Mouse (Mus musculus) adrenal gland (tissue): ENCODE data around the gene Stat6.

ENCODE experiments used
- intact Hi-C: fragments of 180-260 bp; cut with DNase I; formaldehyde crosslinking; loops from one replicate; pipeline ENCODE4 v1.15.1; 2025
- long read RNA-seq, 2 experiments: library from polyadenylated mRNA; unstranded; transcript quantifications; one replicate each; pipeline ENCODE4 v2.0.0; 2020; ENCODE audit warnings: borderline replicate concordance in 1 of 2; ENCODE audit not compliant: insufficient replicate concordance in 1 of 2

Gene Stat6
- long read RNA-seq, experiment 1, transcript Stat6-201 (22 exons, 3,775 nt), result major isoform, 11 of 16 reads
- long read RNA-seq, experiment 1, partial matches to known transcripts, result 4 of 16 reads
- long read RNA-seq, experiment 1, other reads (novel, unspliced or antisense), result 1 of 16 reads
- long read RNA-seq, experiment 2, transcript Stat6-201 (22 exons, 3,775 nt), result major isoform, 10 of 20 reads
- long read RNA-seq, experiment 2, partial matches to known transcripts, result 5 of 20 reads
- long read RNA-seq, experiment 2, other reads (novel, unspliced or antisense), result 5 of 20 reads

DNA sequence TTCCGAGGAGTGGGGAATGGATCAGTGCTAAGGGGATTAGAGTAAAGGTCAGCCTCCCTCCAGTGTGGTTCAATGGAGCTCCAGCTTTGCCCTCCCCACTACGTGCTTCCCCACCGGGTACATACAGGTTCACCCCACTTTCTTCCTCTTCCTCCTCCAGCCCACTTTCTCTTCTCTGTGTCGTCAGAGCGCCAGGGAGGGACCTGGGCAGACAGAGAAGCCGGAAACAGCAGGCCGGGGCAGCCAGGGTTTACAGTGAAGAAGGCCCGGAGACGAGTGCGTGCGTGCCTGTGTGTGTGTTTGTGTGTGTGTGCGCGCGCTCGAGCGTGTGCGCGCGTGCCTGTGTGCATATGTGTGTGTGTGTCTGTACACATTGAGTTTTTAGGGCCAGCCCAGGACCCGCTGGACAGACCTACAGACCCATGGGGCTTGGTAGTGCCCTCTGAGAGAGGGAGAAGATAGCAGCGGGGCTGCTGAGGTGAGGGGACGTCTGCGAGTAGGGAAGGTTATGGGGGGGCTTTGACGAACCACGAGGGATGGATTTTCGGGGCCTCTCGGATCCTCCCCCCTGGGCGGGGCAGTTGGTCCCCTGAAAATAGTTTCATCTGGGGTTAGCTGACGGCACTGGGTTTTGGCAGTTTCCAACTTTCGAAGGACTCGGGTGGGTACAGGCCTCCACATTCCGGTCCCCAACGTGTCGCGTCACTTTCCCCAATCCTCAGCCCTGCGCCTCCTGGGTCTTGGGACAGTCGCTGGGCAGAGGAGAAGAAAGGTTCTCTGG lies at the start of gene Stat6:
Gene Stat6, plus strand, starts transcription at position 215 of the 781 bp plus-strand sequence.
- intact Hi-C loops, result loop anchor here (5.0 kb wide), 1 partner anchor 34 kb away; no protein-coding TSS in a partner anchor

DNA sequence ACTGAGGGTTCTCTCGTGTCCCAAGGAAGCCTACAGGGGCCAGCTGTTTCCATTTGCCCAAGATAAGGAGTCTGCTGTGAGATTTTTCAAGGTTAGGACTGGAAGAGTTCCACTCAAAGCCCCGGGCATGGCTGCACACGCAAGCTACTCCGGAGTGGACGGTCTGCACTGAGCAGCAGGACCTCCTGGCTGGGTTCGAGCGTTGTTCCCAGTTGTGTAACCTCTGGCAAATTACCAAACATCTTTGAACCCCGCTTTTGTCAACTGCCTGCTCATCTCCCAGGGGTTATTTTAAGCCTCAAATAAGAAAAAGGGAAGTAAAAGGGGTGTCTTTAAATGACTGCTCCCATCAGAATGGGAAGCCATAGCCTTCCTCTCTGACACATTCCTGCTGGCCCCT lies 48.4 kb upstream of the Stat6 start:
- intact Hi-C loops, result no loop called here

GRCm38 (mm10) chr10:127594930-127595715 lies 47.7 kb upstream of the Stat6 start:
- intact Hi-C loops, result no loop called here

DNA sequence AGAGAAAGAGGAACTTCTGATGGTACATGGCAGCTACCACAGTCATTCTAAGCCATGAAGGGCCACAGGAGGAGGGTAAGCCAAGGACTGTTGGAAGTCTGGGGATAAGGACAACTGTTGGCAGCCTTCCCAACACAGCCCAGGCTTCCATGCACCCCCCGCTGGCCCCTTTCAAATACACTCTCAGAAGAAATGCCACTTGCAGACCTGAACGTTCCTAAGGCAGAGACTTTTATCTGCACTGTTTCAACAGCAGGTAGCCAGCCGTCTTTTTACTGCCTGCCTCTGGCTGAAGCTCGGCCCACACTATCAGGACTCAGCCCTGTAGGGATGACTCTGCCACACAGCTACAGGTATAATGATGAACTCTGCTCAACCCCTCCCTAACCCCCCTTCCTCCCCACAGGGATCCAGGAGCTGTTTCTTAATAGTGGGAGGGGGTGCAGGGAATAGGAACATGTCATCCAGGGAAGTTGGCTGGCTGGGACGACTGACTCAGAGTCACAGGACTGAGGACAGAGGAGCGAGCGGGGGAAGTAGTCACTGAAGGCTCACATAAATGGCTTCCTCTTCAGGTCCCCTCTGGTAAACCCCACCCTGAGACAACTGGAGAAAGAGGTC lies 46.4 kb upstream of the Stat6 start:
- intact Hi-C loops, result no loop called here

GRCm38 (mm10) chr10:127597311-127597901 lies 45.4 kb upstream of the Stat6 start:
- intact Hi-C loops, result no loop called here

- intact Hi-C loops, result no loop called here
Observed at GRCm38 (mm10) chr10:127598607-127599006, 44.2 kb upstream of the Stat6 start.

GRCm38 (mm10) chr10:127599252-127599651 lies 43.5 kb upstream of the Stat6 start:
- intact Hi-C loops, result no loop called here

DNA sequence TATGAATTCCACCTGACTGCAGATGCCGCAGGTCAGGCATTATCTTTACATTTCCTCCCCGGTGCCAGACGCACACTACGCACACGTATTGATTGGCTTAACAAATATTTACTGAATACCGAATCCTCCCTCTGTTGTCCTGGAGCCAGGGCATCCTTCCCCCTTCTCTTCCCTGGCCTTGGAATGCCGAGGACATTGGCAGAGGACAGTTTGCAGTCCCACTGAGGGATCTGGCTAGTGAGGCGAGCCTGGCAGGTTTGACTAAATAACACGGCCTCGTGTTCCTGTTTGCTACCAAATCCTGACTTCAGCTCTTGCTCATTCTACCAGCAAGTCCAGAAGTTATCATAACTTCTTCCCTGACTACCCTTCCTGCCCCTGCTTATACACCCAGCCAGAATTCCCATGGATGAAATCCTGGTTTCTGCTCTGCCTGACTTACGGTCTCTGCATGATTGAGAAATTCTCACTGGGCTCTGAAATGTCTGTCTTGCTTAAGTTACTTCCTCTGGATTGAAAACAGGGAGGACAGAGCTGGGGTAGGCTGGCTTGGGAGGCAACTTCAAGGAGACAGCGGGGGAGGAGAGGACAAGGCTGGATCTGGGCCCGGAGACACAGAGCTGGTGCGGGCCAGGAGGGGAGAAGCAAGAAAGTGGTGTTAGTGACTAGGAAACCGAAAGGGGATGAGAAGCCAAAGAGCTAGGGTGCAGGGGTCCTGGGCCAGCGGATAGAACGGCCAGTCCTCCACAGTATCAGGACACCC lies 42.8 kb upstream of the Stat6 start:
- intact Hi-C loops, result no loop called here

DNA sequence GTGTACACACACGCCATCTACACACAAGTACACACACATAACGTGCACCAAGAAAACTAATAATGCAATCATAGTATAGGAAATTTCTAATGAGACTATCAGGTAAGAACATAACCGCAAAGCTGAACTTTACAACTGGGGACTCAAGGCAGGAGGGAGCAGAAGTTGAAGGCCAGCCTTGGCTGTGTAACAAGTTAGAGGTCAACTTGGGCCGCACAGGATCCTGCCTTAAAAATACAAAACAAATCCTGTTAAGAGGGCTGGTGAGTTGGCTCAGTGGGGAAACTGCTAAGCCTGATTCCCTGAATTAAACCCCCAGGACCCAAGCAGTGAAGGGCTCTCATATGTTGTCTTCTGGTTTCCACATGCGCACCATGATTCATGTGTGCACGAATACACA lies 40.6 kb upstream of the Stat6 start:
- intact Hi-C loops, result no loop called here

DNA sequence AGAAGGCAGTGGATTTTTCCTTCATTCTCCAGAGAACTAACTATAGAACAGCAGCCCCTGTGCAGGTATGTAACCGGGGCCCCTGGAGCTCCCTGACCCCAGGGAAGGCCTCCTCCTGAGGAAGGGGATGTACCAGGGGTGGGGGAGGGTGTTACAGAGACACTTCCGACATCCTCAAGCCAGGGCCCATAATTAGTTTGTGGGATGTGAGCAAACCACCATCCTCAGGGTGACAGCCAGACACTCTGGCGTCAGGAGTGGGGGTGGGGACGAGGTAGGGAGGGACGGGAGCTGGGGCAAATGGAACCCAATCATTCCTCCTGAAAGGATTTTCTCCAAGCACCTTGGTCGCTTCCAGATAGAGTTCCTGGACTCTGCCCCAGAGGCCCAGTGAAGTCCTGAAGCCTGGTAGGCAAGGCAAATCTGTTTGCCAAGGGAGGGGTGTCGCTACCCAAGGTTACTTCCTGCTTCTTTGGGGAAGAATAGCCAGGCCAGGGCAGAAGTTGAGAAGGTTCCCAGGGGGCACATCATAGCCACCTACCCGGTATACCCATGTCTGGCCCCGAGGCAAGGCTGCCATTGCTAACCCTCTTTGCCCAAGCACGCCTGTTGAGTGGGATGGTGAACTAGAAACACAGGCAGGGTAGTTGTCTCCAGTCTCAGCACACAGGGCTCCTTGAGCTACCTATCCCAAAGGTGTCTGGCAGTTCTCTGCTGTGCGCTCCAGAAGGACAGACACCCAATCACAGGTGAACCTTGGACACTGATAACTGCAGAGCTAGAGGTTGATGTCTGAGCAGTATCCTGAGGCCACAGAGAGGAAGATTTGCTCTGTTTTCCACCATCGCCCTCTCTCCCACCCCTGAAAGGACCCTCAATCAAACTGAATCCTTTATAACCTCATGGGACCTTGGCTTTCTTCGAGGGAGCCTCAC lies 39.1 kb upstream of the Stat6 start:
- intact Hi-C loops, result no loop called here

- intact Hi-C loops, result no loop called here
Observed at GRCm38 (mm10) chr10:127604465-127605250, 38.1 kb upstream of the Stat6 start.

GRCm38 (mm10) chr10:127605251-127605547 lies 37.6 kb upstream of the Stat6 start:
- intact Hi-C loops, result no loop called here

DNA sequence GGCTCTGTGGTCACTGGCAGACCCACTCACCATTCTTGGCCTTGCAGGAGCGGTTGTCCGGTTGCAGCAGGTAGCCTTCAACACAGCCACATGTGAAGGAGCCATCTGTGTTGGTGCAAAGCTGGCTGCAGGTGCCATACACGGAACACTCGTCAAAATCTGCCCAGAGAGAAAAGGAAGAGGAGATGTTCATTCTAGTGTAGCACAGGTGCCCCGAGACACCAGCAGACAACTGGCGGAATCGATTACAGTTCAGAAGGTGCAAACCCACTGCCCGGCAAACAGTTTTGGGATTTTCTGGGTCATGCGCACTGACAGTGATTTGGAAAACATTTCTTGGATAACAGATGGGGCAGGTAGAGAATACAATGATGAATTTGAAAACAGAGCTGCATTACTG lies 37.0 kb upstream of the Stat6 start:
- intact Hi-C loops, result no loop called here

GRCm38 (mm10) chr10:127607059-127607458 lies 35.7 kb upstream of the Stat6 start:
- intact Hi-C loops, result no loop called here

- intact Hi-C loops, result no loop called here
Observed at GRCm38 (mm10) chr10:127609415-127610065, 33.2 kb upstream of the Stat6 start.

GRCm38 (mm10) chr10:127610066-127610415 lies 32.7 kb upstream of the Stat6 start:
- intact Hi-C loops, result no loop called here

DNA sequence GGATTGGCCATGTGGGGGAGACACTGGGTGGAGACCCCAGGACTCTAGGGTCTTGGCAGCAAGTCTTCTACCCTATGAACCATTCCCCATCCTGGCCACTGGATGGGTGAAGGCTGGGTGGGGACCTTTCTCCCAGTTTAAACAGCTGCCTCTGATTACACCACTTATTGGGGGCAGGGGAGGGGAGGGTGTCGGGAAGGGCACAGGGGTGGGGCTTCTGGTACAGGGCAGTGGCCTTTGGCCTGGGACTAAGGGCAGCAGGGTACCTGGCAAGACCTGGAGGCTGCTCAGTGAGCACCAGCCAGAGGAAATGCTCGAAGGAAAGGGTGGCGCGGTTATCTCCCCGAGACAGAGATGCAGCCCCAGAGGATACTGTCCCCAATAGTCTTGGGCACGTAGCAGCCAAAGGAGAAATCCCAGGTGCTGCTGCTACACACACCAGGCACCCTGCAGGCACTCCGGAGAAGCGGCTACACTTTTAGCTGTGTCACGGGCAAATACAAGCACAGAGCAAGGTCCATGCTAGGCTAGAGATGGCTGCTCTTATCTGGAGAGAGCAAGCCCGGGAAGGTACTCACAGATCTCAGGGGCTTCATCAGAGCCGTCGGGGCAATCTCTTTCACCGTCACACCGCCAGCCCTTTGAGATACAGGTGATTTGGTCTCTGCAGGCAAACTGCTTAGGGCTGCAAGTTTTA lies 30.6 kb upstream of the Stat6 start:
- intact Hi-C loops, result no loop called here
